Mouse (Mus musculus): ENCODE measurements at regions not wholly inside any gene's neighbourhood (a gene's known extent, or its start where the extent isn't known, plus 50 kb on each side); places are given as distances from the start of the nearest gene placed in this dataset.

DNA sequence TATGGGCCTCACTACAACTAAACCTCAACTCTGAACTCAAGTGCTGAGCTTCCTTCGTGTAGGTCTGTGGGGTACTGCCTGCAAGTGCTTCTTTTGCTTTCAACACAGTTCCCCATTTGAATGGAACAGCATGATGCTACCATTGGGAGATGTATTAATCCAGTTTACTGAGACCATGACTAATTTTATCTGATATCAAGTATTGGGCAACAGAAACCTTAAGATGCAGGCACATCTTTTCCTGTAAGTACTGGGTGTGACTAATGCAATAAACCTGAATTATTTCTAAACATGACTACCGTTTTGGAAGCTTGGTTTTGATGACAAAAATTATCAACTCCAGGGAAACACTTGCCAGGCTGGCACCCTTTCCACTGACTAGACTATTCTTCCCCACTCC, 153.4 kb upstream of the Tent5a start:
- H3K4me3 ChIP-seq (ENCODE audit: low read depth, low read length), result no peak overlapping the region
- no peaks in the 10 kb centered on the region for H3K36me3 ChIP-seq (ENCODE audit: control insufficient read depth, insufficient read depth, low read length)
- H3K27me3 ChIP-seq (ENCODE audit: control insufficient read depth, insufficient read depth, low read length), result no peaks in the 10 kb centered on the region
- H3K4me2 ChIP-seq (replicated peaks; ENCODE audit: low read depth), result no peak overlapping the region
- H3K4me1 ChIP-seq (replicated peaks; ENCODE audit: control insufficient read depth, insufficient read depth), result no peaks in the 10 kb centered on the region
- ATAC-seq (ENCODE audit: low FRiP score, low TSS enrichment), result no peak
- TF ChIP-seq EP300 (optimal IDR thresholded peaks at IDR 0.05) (no peak), CTCF (IDR thresholded peaks at IDR 0.05; ENCODE audit: low read depth) (no peak)
- H3K9ac ChIP-seq (ENCODE audit: low read length), result no peak overlapping the region
- no peak overlapping the region for H3K27ac ChIP-seq (replicated peaks)
- WGBS, result 53% methylated on average over 2 of the region's 2 CpGs
- no peak for DNase-seq (ENCODE audit: low spot score)
- no peaks in the 10 kb centered on the region for H3K9me3 ChIP-seq (ENCODE audit: control insufficient read depth, low read length)

DNA sequence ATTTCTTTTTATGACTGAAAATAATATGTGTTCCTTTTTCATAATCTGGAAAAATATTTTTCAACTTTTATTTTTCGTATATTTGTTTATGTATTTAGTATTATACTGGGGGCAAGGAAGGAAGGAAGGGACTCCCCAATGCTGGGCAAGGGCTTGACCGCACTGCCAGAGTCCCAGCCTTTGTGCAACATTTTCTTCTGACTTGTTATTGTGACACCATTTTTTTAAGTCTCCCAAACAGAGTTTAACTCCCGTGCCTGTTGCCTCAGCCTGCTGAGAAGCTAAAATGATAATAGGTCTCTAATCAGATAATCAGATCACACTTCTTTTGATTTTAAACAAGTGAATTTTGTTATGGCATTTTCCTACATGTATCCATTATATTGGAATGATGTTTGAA, 148.1 kb upstream of the Tent5a start:
- no peaks in the 10 kb centered on the region for H3K9me3 ChIP-seq (ENCODE audit: control insufficient read depth, low read length)
- H3K9ac ChIP-seq (ENCODE audit: low read length), result no peak overlapping the region
- no peak overlapping the region for H3K4me2 ChIP-seq (replicated peaks; ENCODE audit: low read depth)
- no peaks in the 10 kb centered on the region for H3K27me3 ChIP-seq (ENCODE audit: control insufficient read depth, insufficient read depth, low read length)
- TF ChIP-seq CTCF (IDR thresholded peaks at IDR 0.05; ENCODE audit: low read depth), result no peak
- TF ChIP-seq EP300 (optimal IDR thresholded peaks at IDR 0.05), result no peak
- no peak overlapping the region for H3K4me3 ChIP-seq (ENCODE audit: low read depth, low read length)
- no peak for ATAC-seq (ENCODE audit: low FRiP score, low TSS enrichment)
- WGBS, result 65% methylated on average over 3 of the region's 3 CpGs
- no peaks in the 10 kb centered on the region for H3K36me3 ChIP-seq (ENCODE audit: control insufficient read depth, insufficient read depth, low read length)
- DNase-seq (ENCODE audit: low spot score), result no peak
- H3K4me1 ChIP-seq (replicated peaks; ENCODE audit: control insufficient read depth, insufficient read depth), result no peaks in the 10 kb centered on the region
- H3K27ac ChIP-seq (replicated peaks), result no peak overlapping the region

DNA sequence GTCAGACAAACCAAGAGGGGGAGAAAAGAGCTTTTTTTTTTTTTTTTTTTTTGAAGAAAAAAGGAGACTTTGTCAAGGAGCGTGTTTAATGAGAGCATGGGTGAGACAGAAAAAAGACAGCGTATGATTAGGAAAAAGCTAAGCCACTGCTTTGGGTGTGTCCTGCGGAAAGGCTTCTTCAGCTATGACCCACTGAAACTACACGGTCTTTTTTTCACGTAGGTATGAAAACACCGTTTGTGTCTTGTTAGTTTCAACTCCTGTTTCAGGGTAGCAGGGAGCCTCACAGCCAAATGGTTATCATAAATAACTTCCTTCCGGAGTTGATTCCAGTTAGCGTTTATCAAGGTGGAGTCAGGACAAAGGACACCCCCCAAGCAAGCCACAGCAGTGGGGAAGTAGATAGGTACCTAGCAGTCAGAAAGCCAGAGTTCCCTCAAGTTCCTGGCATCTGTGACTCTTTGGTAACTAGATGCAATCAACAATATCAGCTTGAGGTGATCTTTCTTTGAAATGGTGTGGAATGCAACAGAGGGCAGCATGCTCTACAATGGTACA, 143.2 kb upstream of the Tent5a start:
- 70% methylated on average over 8 of the region's 8 CpGs for WGBS
- H3K4me3 ChIP-seq (ENCODE audit: low read depth, low read length), result no peak overlapping the region
- H3K27me3 ChIP-seq (ENCODE audit: control insufficient read depth, insufficient read depth, low read length), result no peaks in the 10 kb centered on the region
- H3K9me3 ChIP-seq (ENCODE audit: control insufficient read depth, low read length), result no peaks in the 10 kb centered on the region
- H3K27ac ChIP-seq (replicated peaks), result no peak overlapping the region
- no peak overlapping the region for H3K9ac ChIP-seq (ENCODE audit: low read length)
- no peak for ATAC-seq (ENCODE audit: low FRiP score, low TSS enrichment)
- H3K4me1 ChIP-seq (replicated peaks; ENCODE audit: control insufficient read depth, insufficient read depth), result no peaks in the 10 kb centered on the region
- H3K4me2 ChIP-seq (replicated peaks; ENCODE audit: low read depth), result no peak overlapping the region
- TF ChIP-seq EP300 (optimal IDR thresholded peaks at IDR 0.05), result no peak
- no peak for TF ChIP-seq CTCF (IDR thresholded peaks at IDR 0.05; ENCODE audit: low read depth)
- H3K36me3 ChIP-seq (ENCODE audit: control insufficient read depth, insufficient read depth, low read length), result no peaks in the 10 kb centered on the region
- DNase-seq (ENCODE audit: low spot score), result no peak

DNA sequence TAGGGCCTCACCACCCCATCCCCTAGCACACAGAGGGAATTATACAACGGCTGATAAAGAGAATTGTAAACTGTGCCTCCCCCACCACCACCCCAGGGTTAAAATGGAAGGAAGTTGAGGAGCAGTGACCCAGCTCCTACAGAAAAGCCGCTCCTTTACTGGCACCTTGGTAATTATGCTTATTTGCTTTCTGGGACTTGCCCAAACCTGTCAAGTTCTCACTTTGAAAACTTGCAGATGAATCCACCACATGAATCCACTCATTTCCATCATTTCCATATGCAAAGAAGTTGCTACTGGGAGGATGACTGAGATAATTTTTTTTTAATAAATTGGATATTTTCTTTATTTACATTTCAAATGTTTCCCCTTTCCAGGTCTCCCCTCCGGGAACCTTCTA, 142.1 kb upstream of the Tent5a start:
- WGBS, result 55% methylated on average over 3 of the region's 3 CpGs
- TF ChIP-seq EP300 (optimal IDR thresholded peaks at IDR 0.05), result no peak
- TF ChIP-seq CTCF (IDR thresholded peaks at IDR 0.05; ENCODE audit: low read depth), result no peak
- H3K9ac ChIP-seq (ENCODE audit: low read length), result no peak overlapping the region
- ATAC-seq (ENCODE audit: low FRiP score, low TSS enrichment) (no peak), DNase-seq (ENCODE audit: low spot score) (no peak)
- H3K27me3 ChIP-seq (ENCODE audit: control insufficient read depth, insufficient read depth, low read length), result no peaks in the 10 kb centered on the region
- H3K36me3 ChIP-seq (ENCODE audit: control insufficient read depth, insufficient read depth, low read length), result no peaks in the 10 kb centered on the region
- H3K27ac ChIP-seq (replicated peaks), result no peak overlapping the region
- no peak overlapping the region for H3K4me3 ChIP-seq (ENCODE audit: low read depth, low read length)
- H3K9me3 ChIP-seq (ENCODE audit: control insufficient read depth, low read length), result no peaks in the 10 kb centered on the region
- H3K4me2 ChIP-seq (replicated peaks; ENCODE audit: low read depth), result no peak overlapping the region
- no peaks in the 10 kb centered on the region for H3K4me1 ChIP-seq (replicated peaks; ENCODE audit: control insufficient read depth, insufficient read depth)

DNA sequence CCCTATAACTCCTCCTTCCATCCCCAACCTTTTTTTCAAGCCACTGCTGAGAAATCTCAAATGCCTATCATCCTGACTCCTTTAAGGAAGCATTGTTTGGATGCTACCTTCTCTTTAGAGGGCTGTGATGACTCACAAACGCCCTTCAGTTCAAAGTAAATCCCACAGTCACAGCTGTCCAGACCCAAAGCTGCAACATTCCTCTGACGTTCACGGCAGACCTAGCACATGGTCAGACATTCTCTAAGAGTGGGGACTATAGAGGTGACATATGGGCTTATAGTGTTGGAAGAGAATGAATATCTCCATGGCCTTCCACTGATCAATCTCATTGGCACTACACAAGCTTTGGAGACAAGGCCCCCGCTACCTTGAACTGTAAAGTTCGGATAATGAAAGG, 139.5 kb upstream of the Tent5a start:
- no peak for ATAC-seq (ENCODE audit: low FRiP score, low TSS enrichment)

DNA sequence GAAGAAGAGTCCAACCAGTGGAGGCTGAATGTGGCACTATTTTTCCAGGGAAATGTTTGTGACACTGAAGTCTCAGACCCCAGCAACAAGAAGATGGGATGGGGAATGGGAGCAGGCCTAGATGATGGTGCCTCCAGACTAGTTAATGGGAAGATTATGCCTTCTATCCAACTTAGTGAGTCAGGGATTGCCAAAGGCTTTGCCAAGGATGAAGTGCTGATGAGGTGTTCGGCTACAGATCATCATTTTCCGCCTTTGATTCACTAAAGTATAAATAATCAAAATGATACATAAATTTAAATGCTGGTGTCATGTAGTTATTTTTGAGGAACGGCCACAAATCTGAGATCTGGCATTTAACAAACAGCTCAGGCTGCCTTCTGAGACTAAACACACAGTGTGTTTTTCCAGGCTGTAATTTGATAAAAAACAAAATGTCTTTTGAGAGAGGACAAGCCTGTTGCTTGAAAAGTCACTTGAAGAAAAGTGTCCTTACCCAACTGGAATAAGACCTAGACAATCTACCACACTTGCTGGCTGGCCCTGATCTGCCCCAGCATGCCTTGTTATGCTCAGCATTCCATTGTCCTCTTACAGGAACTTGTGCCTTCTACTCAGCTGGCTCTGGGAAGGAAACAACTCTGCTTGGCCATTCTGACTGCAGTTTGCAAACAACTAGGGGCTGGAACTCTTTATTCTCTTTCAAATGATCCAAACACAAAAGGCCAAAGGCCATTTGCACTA, 132.1 kb upstream of the Tent5a start:
- H3K4me3 ChIP-seq (ENCODE audit: low read depth, low read length), result no peak overlapping the region
- ATAC-seq (ENCODE audit: low FRiP score, low TSS enrichment) (no peak), DNase-seq (ENCODE audit: low spot score) (no peak)
- no peaks in the 10 kb centered on the region for H3K9me3 ChIP-seq (ENCODE audit: control insufficient read depth, low read length)
- no peak overlapping the region for H3K9ac ChIP-seq (ENCODE audit: low read length)
- no peak overlapping the region for H3K4me2 ChIP-seq (replicated peaks; ENCODE audit: low read depth)
- no peaks in the 10 kb centered on the region for H3K36me3 ChIP-seq (ENCODE audit: control insufficient read depth, insufficient read depth, low read length)
- no peaks in the 10 kb centered on the region for H3K27me3 ChIP-seq (ENCODE audit: control insufficient read depth, insufficient read depth, low read length)
- 66% methylated on average over 3 of the region's 3 CpGs for WGBS
- TF ChIP-seq EP300 (optimal IDR thresholded peaks at IDR 0.05), result no peak
- TF ChIP-seq CTCF (IDR thresholded peaks at IDR 0.05; ENCODE audit: low read depth), result no peak
- no peak overlapping the region for H3K27ac ChIP-seq (replicated peaks)
- no peaks in the 10 kb centered on the region for H3K4me1 ChIP-seq (replicated peaks; ENCODE audit: control insufficient read depth, insufficient read depth)

More for the DNA sequence above, 139.5 kb upstream of the Tent5a start:
- Histone ChIP-seq H3K9me3 (ENCODE audit: control insufficient read depth, low read length) (no peaks in the 10 kb centered on the region), H3K9ac (ENCODE audit: low read length) (no peak overlapping the region), H3K36me3 (ENCODE audit: control insufficient read depth, insufficient read depth, low read length) (no peaks in the 10 kb centered on the region), H3K27ac (replicated peaks) (no peak overlapping the region), H3K4me2 (replicated peaks; ENCODE audit: low read depth) (no peak overlapping the region), H3K4me3 (ENCODE audit: low read depth, low read length) (no peak overlapping the region), H3K27me3 (ENCODE audit: control insufficient read depth, insufficient read depth, low read length) (no peaks in the 10 kb centered on the region), H3K4me1 (replicated peaks; ENCODE audit: control insufficient read depth, insufficient read depth) (no peaks in the 10 kb centered on the region)
- TF ChIP-seq CTCF (IDR thresholded peaks at IDR 0.05; ENCODE audit: low read depth) (no peak), EP300 (optimal IDR thresholded peaks at IDR 0.05) (no peak)
- DNase-seq (ENCODE audit: low spot score), result no peak
- WGBS, result 74% methylated on average over 5 of the region's 5 CpGs
